Mouse (Mus musculus) embryonic fibroblast, embryonic 13.5 days (primary cell): ENCODE results near the gene Fermt3. TPM values are rescaled to one million over a fixed set of nuclear protein-coding genes. Genes with fewer than 3 reads are reported as not detected.

Experiments
- H3K27ac ChIP-seq: 2 replicates; pipeline ENCODE4 v1.5.1; 2012; ENCODE audit warnings: low read length, control low read depth, inconsistent platforms; ENCODE audit not compliant: insufficient read depth
- H3K4me1 ChIP-seq: 2 replicates; pipeline ENCODE4 v1.6.1; 2011; ENCODE audit warnings: low read length; ENCODE audit not compliant: control insufficient read depth, insufficient read depth
- H3K4me3 ChIP-seq: 2 replicates; pipeline ENCODE4 v1.5.1; 2011; ENCODE audit warnings: mild to moderate bottlenecking, control low read depth, low read length; ENCODE audit not compliant: insufficient read depth
- CTCF ChIP-seq: IDR thresholded peaks from 2 replicates; pipeline ENCODE4 v1.5.1; 2011; ENCODE audit warnings: mild to moderate bottlenecking, control low read depth, low read length, moderate library complexity, borderline replicate concordance; ENCODE audit not compliant: insufficient read depth
- POLR2A ChIP-seq: IDR thresholded peaks from 2 replicates; pipeline ENCODE4 v1.6.1; 2011; ENCODE audit warnings: low read depth, mild to moderate bottlenecking, control low read depth, low read length, moderate library complexity
- polyA plus RNA-seq: library from polyadenylated mRNA; stranded (reverse); fragments of >200 nt; gene quantifications from 2 replicates; pipeline ENCODE4 v1.2.4, GENCODE M21; 2011; ENCODE audit warnings: low read depth; ENCODE audit not compliant: missing spikeins, insufficient read length

Fermt3 gene
- polyA plus RNA-seq, 1 experiment = 1.3 TPM

GRCm38 (mm10) chr19:7006892-7007593, 12.2 kb downstream of the Fermt3 start:
- H3K4me3 ChIP-seq = no peak overlapping the region
- H3K4me1 ChIP-seq = no peaks in the 10 kb centered on the region
- H3K27ac ChIP-seq = no peak overlapping the region
- no peak for TF ChIP-seq CTCF

GRCm38 (mm10) chr19:6999360-7000063, 19.8 kb downstream of the Fermt3 start:
- H3K4me1 ChIP-seq = no peaks in the 10 kb centered on the region
- no peak overlapping the region for H3K4me3 ChIP-seq
- TF ChIP-seq POLR2A (no peak), CTCF (no peak)
- H3K27ac ChIP-seq = no peak overlapping the region

GRCm38 (mm10) chr19:6997721-6998290, 21.5 kb downstream of the Fermt3 start:
- H3K27ac ChIP-seq = no peak overlapping the region
- H3K4me1 ChIP-seq = no peaks in the 10 kb centered on the region; the same call in 1 of the 2 replicates
- no peak overlapping the region for H3K4me3 ChIP-seq
- TF ChIP-seq POLR2A = no peak
- TF ChIP-seq CTCF = no peak

DNA sequence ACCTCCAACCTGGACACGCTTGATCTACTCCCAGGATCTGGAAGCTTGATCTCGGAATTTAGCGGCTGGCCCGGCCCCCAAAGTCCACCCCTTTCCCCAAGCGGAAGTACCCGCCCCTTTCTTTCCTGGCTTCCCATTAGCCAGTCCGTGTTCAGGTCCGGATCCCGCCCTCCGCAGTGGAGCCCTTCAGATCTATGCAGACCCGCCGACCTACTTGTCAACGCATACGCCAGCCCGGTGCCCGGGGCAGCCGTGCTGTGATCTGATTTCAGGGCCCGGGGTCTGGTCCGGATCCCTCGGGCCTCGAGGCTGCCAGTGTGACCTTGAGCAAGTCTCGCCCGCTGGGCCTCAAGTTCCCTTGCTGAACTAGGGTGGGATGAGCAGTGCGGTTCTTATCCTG, 23.3 kb downstream of the Fermt3 start, which contains the start of the genes Nudt22 and Trpt1:
Nudt22 (minus strand) TSS at position 112 of the 400 bp plus-strand sequence.
Trpt1 (plus strand) TSS at position 126 of the 400 bp plus-strand sequence.
- no peaks in the 10 kb centered on the region; the same call in 1 of the 2 replicates for H3K4me1 ChIP-seq
- TF ChIP-seq CTCF = no peak
- TF ChIP-seq POLR2A = peak; percentile 76
- H3K27ac ChIP-seq = no peak within 1 kb of the TSS
- peak within 1 kb of the TSS; percentile 62 for H3K4me3 ChIP-seq

GRCm38 (mm10) chr19:6995255-6995991, 23.8 kb downstream of the Fermt3 start:
- no peak for TF ChIP-seq POLR2A
- H3K4me3 ChIP-seq = peak overlapping the region; percentile 52
- no peaks in the 10 kb centered on the region; the same call in 1 of the 2 replicates for H3K4me1 ChIP-seq
- no peak overlapping the region for H3K27ac ChIP-seq

- TF ChIP-seq POLR2A (no peak), CTCF (no peak)
- Histone ChIP-seq H3K4me3 (no peak overlapping the region), H3K27ac (no peak overlapping the region), H3K4me1 (no peaks in the 10 kb centered on the region; the same call in 1 of the 2 replicates)
These were observed 24.8 kb downstream of the Fermt3 start for GRCm38 (mm10) chr19:6994489-6994888.

- H3K27ac ChIP-seq = peak overlapping the region; percentile 32; the same call in 1 of the 2 replicates
- no peak overlapping the region for H3K4me3 ChIP-seq
- no peaks in the 10 kb centered on the region; the same call in 1 of the 2 replicates for H3K4me1 ChIP-seq
- TF ChIP-seq POLR2A = no peak
- no peak for TF ChIP-seq CTCF
These were observed 25.3 kb downstream of the Fermt3 start for GRCm38 (mm10) chr19:6994002-6994401.

- Histone ChIP-seq H3K27ac (no peak overlapping the region), H3K4me1 (no peaks in the 10 kb centered on the region; the same call in 1 of the 2 replicates)
These were observed 26.1 kb downstream of the Fermt3 start for GRCm38 (mm10) chr19:6993011-6993770.

More at GRCm38 (mm10) chr19:6993011-6993770, 26.1 kb downstream of the Fermt3 start:
- H3K4me3 ChIP-seq = peak overlapping the region; percentile 63
- TF ChIP-seq CTCF (no peak), POLR2A (no peak)
